Mouse (Mus musculus): ENCODE data around the gene Gpr156.

The Gpr156 gene

GRCm38 (mm10) chr16:37911086-37911485, 5.2 kb upstream of the Gpr156 start:
- in situ Hi-C loops (cut with MboI, MseI) = no loop called here

GRCm38 (mm10) chr16:37916818-37917201, 514 bp downstream of the Gpr156 start:
- in situ Hi-C loops (cut with MboI, MseI) = no loop called here

- in situ Hi-C loops (cut with MboI, MseI) = no loop called here
Measured at GRCm38 (mm10) chr16:37919000-37919399, 2.7 kb downstream of the Gpr156 start.

GRCm38 (mm10) chr16:37920842-37921409, 4.6 kb downstream of the Gpr156 start:
- in situ Hi-C loops (cut with MboI, MseI) = no loop called here

- in situ Hi-C loops (cut with MboI, MseI) = no loop called here
Measured at GRCm38 (mm10) chr16:37926087-37926486, 9.8 kb downstream of the Gpr156 start.

- in situ Hi-C loops (cut with MboI, MseI) = no loop called here
Measured at GRCm38 (mm10) chr16:37927117-37927516, 10.8 kb downstream of the Gpr156 start.

- in situ Hi-C loops (cut with MboI, MseI) = no loop called here
Measured at GRCm38 (mm10) chr16:37929006-37929405, 12.7 kb downstream of the Gpr156 start.

- in situ Hi-C loops (cut with MboI, MseI) = no loop called here
Measured at GRCm38 (mm10) chr16:37929626-37930025, 13.3 kb downstream of the Gpr156 start.

GRCm38 (mm10) chr16:37934932-37935331, 18.6 kb downstream of the Gpr156 start:
- in situ Hi-C loops (cut with MboI, MseI) = no loop called here

GRCm38 (mm10) chr16:37937276-37937675, 21.0 kb downstream of the Gpr156 start:
- in situ Hi-C loops (cut with MboI, MseI) = no loop called here

- in situ Hi-C loops (cut with MboI, MseI) = no loop called here
Measured at GRCm38 (mm10) chr16:37938125-37939081, 22.1 kb downstream of the Gpr156 start.

- in situ Hi-C loops (cut with MboI, MseI) = no loop called here
Measured at GRCm38 (mm10) chr16:37939082-37939863, 23.0 kb downstream of the Gpr156 start.

GRCm38 (mm10) chr16:37940291-37940690, 24.0 kb downstream of the Gpr156 start:
- in situ Hi-C loops (cut with MboI, MseI) = loop anchor here (5.0 kb wide), 1 partner anchor 253 kb away; no protein-coding TSS in a partner anchor

GRCm38 (mm10) chr16:37943701-37944100, 27.4 kb downstream of the Gpr156 start:
- in situ Hi-C loops (cut with MboI, MseI) = loop anchor here (5.0 kb wide), 1 partner anchor 256 kb away; no protein-coding TSS in a partner anchor

- in situ Hi-C loops (cut with MboI, MseI) = no loop called here
Measured at GRCm38 (mm10) chr16:37945031-37945796, 28.9 kb downstream of the Gpr156 start.

GRCm38 (mm10) chr16:37947160-37947559, 30.9 kb downstream of the Gpr156 start:
- in situ Hi-C loops (cut with MboI, MseI) = no loop called here

- in situ Hi-C loops (cut with MboI, MseI) = no loop called here
Measured at GRCm38 (mm10) chr16:37948365-37948764, 32.1 kb downstream of the Gpr156 start.

- in situ Hi-C loops (cut with MboI, MseI) = loop anchor here (5.0 kb wide), 1 partner anchor 134 kb away; no protein-coding TSS in a partner anchor
Measured at GRCm38 (mm10) chr16:37951171-37951570, 34.9 kb downstream of the Gpr156 start.

- in situ Hi-C loops (cut with MboI, MseI) = loop anchor here (5.0 kb wide), 1 partner anchor 136 kb away; no protein-coding TSS in a partner anchor
Measured at GRCm38 (mm10) chr16:37953186-37953585, 36.9 kb downstream of the Gpr156 start.

- in situ Hi-C loops (cut with MboI, MseI) = loop anchor here (5.0 kb wide), 1 partner anchor 137 kb away; no protein-coding TSS in a partner anchor
Measured at GRCm38 (mm10) chr16:37953991-37954942, 38.0 kb downstream of the Gpr156 start.
